Mouse (Mus musculus): ENCODE data around the gene Adamts17.
A peak's percentile ranks its signal among the peaks of the same experiment; 100 is the strongest.

Gene Adamts17

GRCm38 (mm10) chr7:67072015-67072685 is 232.6 kb downstream of the Adamts17 start:
- DNase-seq (ENCODE audit: extremely low spot score): no peak

- no peak for DNase-seq (ENCODE audit: extremely low spot score)
Measured at GRCm38 (mm10) chr7:67082751-67083150, 243.2 kb downstream of the Adamts17 start.

- DNase-seq (ENCODE audit: extremely low spot score): peak; percentile 9
Measured at GRCm38 (mm10) chr7:67087759-67088158, 248.2 kb downstream of the Adamts17 start.

- no peak for DNase-seq (ENCODE audit: extremely low spot score)
Measured at GRCm38 (mm10) chr7:67097096-67097495, 257.6 kb downstream of the Adamts17 start.

- no peak for DNase-seq (ENCODE audit: extremely low spot score)
Measured at GRCm38 (mm10) chr7:67101418-67101973, 262.0 kb downstream of the Adamts17 start.

GRCm38 (mm10) chr7:67110551-67111159 is 271.1 kb downstream of the Adamts17 start:
- DNase-seq (ENCODE audit: extremely low spot score): no peak

- DNase-seq (ENCODE audit: extremely low spot score): no peak
Measured at GRCm38 (mm10) chr7:67112495-67113216, 273.1 kb downstream of the Adamts17 start.

GRCm38 (mm10) chr7:67114056-67114455 is 274.5 kb downstream of the Adamts17 start:
- peak; percentile 5 for DNase-seq (ENCODE audit: extremely low spot score)

- no peak for DNase-seq (ENCODE audit: extremely low spot score)
Measured at GRCm38 (mm10) chr7:67115056-67115455, 275.5 kb downstream of the Adamts17 start.

GRCm38 (mm10) chr7:67135140-67135539 is 295.6 kb downstream of the Adamts17 start:
- no peak for DNase-seq (ENCODE audit: extremely low spot score)

- peak; percentile 35 for DNase-seq (ENCODE audit: extremely low spot score)
Measured at GRCm38 (mm10) chr7:67142347-67143015, 302.9 kb downstream of the Adamts17 start.

- no peak for DNase-seq (ENCODE audit: extremely low spot score)
Measured at GRCm38 (mm10) chr7:67145748-67146147, 306.2 kb downstream of the Adamts17 start.

- DNase-seq (ENCODE audit: extremely low spot score): no peak
Measured at GRCm38 (mm10) chr7:67146151-67146550, 306.6 kb downstream of the Adamts17 start.

- no peak for DNase-seq (ENCODE audit: extremely low spot score)
Measured at GRCm38 (mm10) chr7:67149707-67150106, 310.2 kb downstream of the Adamts17 start.

- no peak for DNase-seq (ENCODE audit: extremely low spot score)
Measured at GRCm38 (mm10) chr7:67152626-67153025, 313.1 kb downstream of the Adamts17 start.

- DNase-seq (ENCODE audit: extremely low spot score): no peak
Measured at GRCm38 (mm10) chr7:67162135-67162534, 322.6 kb downstream of the Adamts17 start.

- no peak for DNase-seq (ENCODE audit: extremely low spot score)
Measured at GRCm38 (mm10) chr7:67168288-67168687, 328.8 kb downstream of the Adamts17 start.

- DNase-seq (ENCODE audit: extremely low spot score): no peak
Measured at GRCm38 (mm10) chr7:67168763-67169569, 329.4 kb downstream of the Adamts17 start.

- DNase-seq (ENCODE audit: extremely low spot score): no peak
Measured at GRCm38 (mm10) chr7:67173522-67174195, 334.1 kb downstream of the Adamts17 start.

- no peak for DNase-seq (ENCODE audit: extremely low spot score)
Measured at GRCm38 (mm10) chr7:67183786-67184185, 344.3 kb downstream of the Adamts17 start.

- peak; percentile 56 for DNase-seq (ENCODE audit: extremely low spot score)
Measured at GRCm38 (mm10) chr7:67199412-67199811, 359.9 kb downstream of the Adamts17 start.

All from embryo, embryonic 9.5 days (tissue).